Mouse (Mus musculus) CH12.LX (cell line): ENCODE results near the gene Hist1h1d.

Experiments
- CTCF ChIP-seq, 2 experiments: IDR thresholded peaks in 1 of 2; conservative IDR thresholded peaks in 1 of 2; 2 replicates each; pipeline ENCODE4 v1.5.1; 2011 to 2012; ENCODE audit warnings: low read depth in 2 of 2, low read length in 2 of 2, improper control_type of control experiment in 1 of 2, inconsistent platforms in 1 of 2, mild to moderate bottlenecking in 1 of 2, moderate library complexity in 1 of 2
- ELF1 ChIP-seq: IDR thresholded peaks from 2 replicates; pipeline ENCODE4 v1.6.1; 2014; ENCODE audit warnings: low read depth, mild to moderate bottlenecking, inconsistent platforms, low read length, improper control_type of control experiment
- EP300 ChIP-seq: IDR thresholded peaks from 2 replicates; pipeline ENCODE4 v1.6.1; 2011; ENCODE audit warnings: low read length, improper control_type of control experiment
- POLR2A ChIP-seq: IDR thresholded peaks from 2 replicates; pipeline ENCODE4 v1.6.1; 2011; ENCODE audit warnings: low read depth, mild to moderate bottlenecking, improper control_type of control experiment, low read length

- TF ChIP-seq CTCF (conservative IDR thresholded peaks at IDR 0.05 in 1 of 2, IDR thresholded peaks at IDR 0.05 in 1 of 2; ENCODE audit: low read depth in 2 of 2, low read length in 2 of 2) (no peak), ELF1 (no peak), EP300 (no peak), POLR2A (0 out of 2 replicates have a peak, but pooled peaks have one; percentile 19)
Observed at GRCm38 (mm10) chr13:23583387-23584068, 30.5 kb downstream of the Hist1h1d start.
